In genomic region chr3:51221847-51222246, GRCm38 (mm10) we compare ENCODE assay signal across 23 mouse cellular contexts. TPM values are rescaled to one million over a fixed set of nuclear protein-coding genes. Genes with fewer than 3 reads are reported as not detected.
DNase-seq lines count a peak whose midpoint lies in the region; ATAC-seq and TF ChIP-seq lines count a peak whose summit lies in the region.
"Had no signal": no experiment of that assay in that cellular context is flagged by ENCODE, and none has a peak within 500 bp of the region (broad histone marks: within the 10 kb centered on the region; RNA-seq: fewer than 3 reads in every experiment).

No protein-coding gene starts in this region.

- 52% methylated on average over 8 of the region's 8 CpGs for WGBS in heart, embryonic 10.5 days
- 38% methylated on average over 8 of the region's 8 CpGs for WGBS in heart, embryonic 14.5 days
- WGBS in intestine, postnatal 0 days, result 34% methylated on average over 8 of the region's 8 CpGs
- WGBS in intestine, embryonic 16.5 days, result 54% methylated on average over 8 of the region's 8 CpGs

- TF ChIP-seq CTCF in intestine, postnatal 0 days (IDR thresholded peaks at IDR 0.05; ENCODE audit: low read depth), result no peak

- no peak for DNase-seq in heart, embryonic 10.5 days (ENCODE audit: low spot score)
- DNase-seq in heart, postnatal 36 days, result no peak
- no peak for DNase-seq in heart, adult 9 months (ENCODE audit: low spot score in 2 of 2)
- no peak for DNase-seq in ES-E14 (ENCODE audit: low read depth, low spot score)
- DNase-seq in cerebellum, postnatal 14 days, result no peak
- DNase-seq: adrenal gland, adult 2 months; adrenal gland, postnatal 25 days; B cell, adult 2 months; cerebellum, adult 18-20 months; gastrocnemius, adult 2 months; gastrocnemius, postnatal 25 days; kidney, adult 9 months had no signal

- H3K36me3 ChIP-seq in heart, embryonic 10.5 days, result no peaks in the 10 kb centered on the region
- no peaks in the 10 kb centered on the region for H3K36me3 ChIP-seq in heart, embryonic 14.5 days (ENCODE audit: control insufficient read depth, insufficient read depth, low read length)
- H3K36me3 ChIP-seq in intestine, postnatal 0 days (ENCODE audit: control insufficient read depth, insufficient read depth), result no peaks in the 10 kb centered on the region
- no peaks in the 10 kb centered on the region for H3K36me3 ChIP-seq in intestine, embryonic 16.5 days (ENCODE audit: control insufficient read depth, insufficient read depth, low read length)
- no peaks in the 10 kb centered on the region for H3K36me3 ChIP-seq in ES-E14 (ENCODE audit: control insufficient read depth, insufficient read depth, low read length, poor library complexity, severe bottlenecking)
- H3K36me3 ChIP-seq: embryonic facial prominence, embryonic 15.5 days; hindbrain, embryonic 10.5 days; intestine, embryonic 15.5 days had no signal

- H3K9ac ChIP-seq in heart, embryonic 14.5 days (ENCODE audit: low read length), result 0 out of 2 replicates have a peak overlapping the region, but pooled peaks have one; percentile 17
- no peak overlapping the region for H3K9ac ChIP-seq in intestine, postnatal 0 days (ENCODE audit: low read depth, low read length)
- H3K9ac ChIP-seq in intestine, embryonic 16.5 days (ENCODE audit: low read depth, low read length), result no peak overlapping the region
- peak overlapping the region; percentile 53 for H3K9ac ChIP-seq in ES-E14 (ENCODE audit: insufficient read depth, low read depth, low read length, poor library complexity, severe bottlenecking)
- H3K9ac ChIP-seq: embryonic facial prominence, embryonic 15.5 days; hindbrain, embryonic 14.5 days; intestine, embryonic 15.5 days had no signal

- H3K27me3 ChIP-seq in heart, embryonic 10.5 days (ENCODE audit: insufficient read depth, poor library complexity, severe bottlenecking), result no peaks in the 10 kb centered on the region
- no peaks in the 10 kb centered on the region for H3K27me3 ChIP-seq in heart, embryonic 14.5 days (ENCODE audit: control insufficient read depth, insufficient read depth, low read length)
- no peaks in the 10 kb centered on the region for H3K27me3 ChIP-seq in intestine, postnatal 0 days (replicated peaks; ENCODE audit: control insufficient read depth, insufficient read depth, low read length)
- H3K27me3 ChIP-seq in intestine, embryonic 16.5 days (replicated peaks; ENCODE audit: control insufficient read depth, insufficient read depth, low read length), result no peaks in the 10 kb centered on the region
- H3K27me3 ChIP-seq: embryonic facial prominence, embryonic 15.5 days; intestine, embryonic 15.5 days had no signal

- peaks cover 60% of the 10 kb centered on the region for H3K4me1 ChIP-seq in heart, embryonic 10.5 days
- peaks cover 20 to 48% of the 10 kb centered on the region in 2 experiments for H3K4me1 ChIP-seq in heart, embryonic 14.5 days (ENCODE audit: control insufficient read depth in 2 of 2, insufficient read depth in 2 of 2, low read length in 2 of 2)
- no peaks in the 10 kb centered on the region for H3K4me1 ChIP-seq in intestine, postnatal 0 days (replicated peaks; ENCODE audit: control insufficient read depth, insufficient read depth, low read length)
- H3K4me1 ChIP-seq in intestine, embryonic 16.5 days (ENCODE audit: control insufficient read depth, insufficient read depth, low read length), result peaks cover 9% of the 10 kb centered on the region; the same call in 1 of the 2 replicates
- peaks cover 2 to 19% of the 10 kb centered on the region in 2 experiments for H3K4me1 ChIP-seq in ES-E14 (ENCODE audit: control insufficient read depth in 2 of 2, insufficient read depth in 2 of 2, low read length in 2 of 2, poor library complexity in 1 of 2)

- in situ Hi-C loops in ES-E14 (cut with MboI; ENCODE audit: low sequenced_read_pairs in 2 of 2, unreplicated experiment in 2 of 2), result no loop called here

- peak overlapping the region; percentile 47 for H3K4me2 ChIP-seq in heart, embryonic 14.5 days (ENCODE audit: low read length)
- H3K4me2 ChIP-seq in intestine, postnatal 0 days (replicated peaks; ENCODE audit: low read depth), result no peak overlapping the region
- no peak overlapping the region for H3K4me2 ChIP-seq in intestine, embryonic 16.5 days (ENCODE audit: low read depth, low read length)
- H3K4me2 ChIP-seq: embryonic facial prominence, embryonic 15.5 days; hindbrain, embryonic 14.5 days; intestine, embryonic 15.5 days had no signal

- no peak for ATAC-seq in heart, embryonic 14.5 days (ENCODE audit: insufficient number of reproducible peaks, insufficient read depth, low FRiP score, low read depth)
- peak; percentile 64 for ATAC-seq in intestine, postnatal 0 days
- ATAC-seq in intestine, embryonic 16.5 days, result no peak
- ATAC-seq: CD4-positive, CD25-positive, alpha-beta regulatory T cell, adult 4 months; forebrain, embryonic 14.5 days; intestine, embryonic 15.5 days had no signal

- intact Hi-C loops in heart, postnatal 36 days (cut with DNase I), result no loop called here

- H3K27ac ChIP-seq in heart, embryonic 10.5 days, result peak overlapping the region; percentile 49
- H3K27ac ChIP-seq in heart, embryonic 14.5 days (replicated peaks in 1 of 2; ENCODE audit: control insufficient read depth in 1 of 2, insufficient read depth in 1 of 2, low read depth in 2 of 2, low read length in 2 of 2), result peak overlapping the region; percentile 40 to 43
- peak overlapping the region; percentile 98 for H3K27ac ChIP-seq in intestine, postnatal 0 days (ENCODE audit: low read depth, low read length)
- no peak overlapping the region for H3K27ac ChIP-seq in intestine, embryonic 16.5 days (ENCODE audit: low read length)
- H3K27ac ChIP-seq in ES-E14 (ENCODE audit: insufficient read depth, low read depth, low read length, poor library complexity, severe bottlenecking), result peak overlapping the region; percentile 93; the same call in 1 of the 2 replicates
- H3K27ac ChIP-seq: embryonic facial prominence, embryonic 15.5 days; forebrain, embryonic 10.5 days; gastrocnemius, adult 2 months; hindbrain, embryonic 10.5 days; hindbrain, embryonic 14.5 days; intestine, embryonic 15.5 days had no signal

- H3K9me3 ChIP-seq in heart, embryonic 10.5 days, result no peaks in the 10 kb centered on the region
- no peaks in the 10 kb centered on the region for H3K9me3 ChIP-seq in heart, embryonic 14.5 days (ENCODE audit: control insufficient read depth, low read length)
- no peaks in the 10 kb centered on the region for H3K9me3 ChIP-seq in intestine, postnatal 0 days (ENCODE audit: control insufficient read depth)
- no peaks in the 10 kb centered on the region for H3K9me3 ChIP-seq in intestine, embryonic 16.5 days (ENCODE audit: control insufficient read depth, low read length)
- H3K9me3 ChIP-seq in ES-E14 (ENCODE audit: control insufficient read depth, insufficient read depth, low read depth, low read length), result no peaks in the 10 kb centered on the region
- H3K9me3 ChIP-seq: embryonic facial prominence, embryonic 15.5 days; forebrain, embryonic 10.5 days; hindbrain, embryonic 10.5 days; intestine, embryonic 15.5 days had no signal

- no peak overlapping the region for H3K4me3 ChIP-seq in heart, embryonic 10.5 days
- H3K4me3 ChIP-seq in heart, embryonic 14.5 days (ENCODE audit: control insufficient read depth in 1 of 2, insufficient read depth in 1 of 2, low read depth in 1 of 2, low read length in 2 of 2), result peak overlapping the region in 1 of 2 experiments; percentile 14; a peak in 1 of 4 replicates
- H3K4me3 ChIP-seq in intestine, postnatal 0 days (ENCODE audit: low read depth, low read length), result no peak overlapping the region
- H3K4me3 ChIP-seq in intestine, embryonic 16.5 days (ENCODE audit: low read length), result no peak overlapping the region
- peak overlapping the region in 1 of 2 experiments; percentile 30; a peak in 1 of 4 replicates for H3K4me3 ChIP-seq in ES-E14 (ENCODE audit: insufficient read depth in 1 of 2, low read depth in 1 of 2, low read length in 2 of 2, poor library complexity in 1 of 2, severe bottlenecking in 1 of 2)
- H3K4me3 ChIP-seq: embryonic facial prominence, embryonic 15.5 days; erythroblast, embryonic 14.5 days; forebrain, embryonic 10.5 days; gastrocnemius, adult 2 months; hindbrain, embryonic 10.5 days; intestine, embryonic 15.5 days had no signal

TF ChIP-seq in ES-E14, 5 proteins besides CTCF, POLR2A, EP300 and RAD21:
- TF ChIP-seq ZC3H11A (IDR thresholded peaks at IDR 0.05; ENCODE audit: borderline replicate concordance, low read depth, low read length) (no peak), CHD2 (IDR thresholded peaks at IDR 0.05; ENCODE audit: low read depth, low read length) (no peak), ZNF384 (IDR thresholded peaks at IDR 0.05; ENCODE audit: low read depth, low read length) (no peak), MAFK (IDR thresholded peaks at IDR 0.05; ENCODE audit: insufficient read depth, low read depth, low read length) (no peak), HCFC1 (IDR thresholded peaks at IDR 0.05; ENCODE audit: borderline replicate concordance, insufficient read depth, low read length) (no peak)

RNA-seq across cellular contexts. Expression of gene Noct, which starts 2.4 kb away (rescaled TPM):
- 10.7 and 13.7 TPM in 2 replicates for polyA plus RNA-seq in heart, embryonic 10.5 days (2016; fragmentation: Nextera tagmentation; extraction: Ambion mirVana)
- 10 to 100 TPM; 33.6 to 35.1 TPM for total RNA-seq in heart, postnatal 36 days (2021)
- 11.0 and 12.0 TPM in 2 replicates for polyA plus RNA-seq in heart, embryonic 14.5 days (2014; fragmentation: Nextera tagmentation; extraction: Ambion mirVana)
- 11.3 and 12.0 TPM in 2 replicates for polyA plus RNA-seq in intestine, postnatal 0 days (2015; fragmentation: Nextera tagmentation; extraction: Ambion mirVana)
- polyA plus RNA-seq in intestine, embryonic 16.5 days (2015; fragmentation: Nextera tagmentation; extraction: Ambion mirVana), result 4.9 TPM in 2 replicates
- 39.3 and 53.4 TPM in 2 replicates for total RNA-seq in ES-E14 (2012; rRNA removed)

Comparison
In these comparisons a context has a peak if more than half of its experiments do, and no peak if none do; other contexts are left out.
1. H3K9ac ChIP-seq: peak in heart, embryonic 14.5 days (single experiment) and ES-E14 (single experiment); none in intestine, postnatal 0 days (single experiment) and intestine, embryonic 16.5 days (single experiment).